Mouse (Mus musculus) cortical plate, adult 2 months (tissue): ENCODE results near the gene Rhebl1.

Experiments used
- CTCF ChIP-seq: fragments of 200-500 bp; IDR thresholded peaks from 2 replicates; pipeline ENCODE4 v1.5.1; 2011; ENCODE audit warnings: mild to moderate bottlenecking, control low read depth, low read length; ENCODE audit not compliant: insufficient read depth; ENCODE audit errors: extremely low read depth
- POLR2A ChIP-seq: fragments of 200-500 bp; IDR thresholded peaks from 2 replicates; pipeline ENCODE4 v1.6.1; 2011; ENCODE audit warnings: mild to moderate bottlenecking, low read length, control low read depth; ENCODE audit not compliant: insufficient read depth; ENCODE audit errors: extremely low read depth

DNA sequence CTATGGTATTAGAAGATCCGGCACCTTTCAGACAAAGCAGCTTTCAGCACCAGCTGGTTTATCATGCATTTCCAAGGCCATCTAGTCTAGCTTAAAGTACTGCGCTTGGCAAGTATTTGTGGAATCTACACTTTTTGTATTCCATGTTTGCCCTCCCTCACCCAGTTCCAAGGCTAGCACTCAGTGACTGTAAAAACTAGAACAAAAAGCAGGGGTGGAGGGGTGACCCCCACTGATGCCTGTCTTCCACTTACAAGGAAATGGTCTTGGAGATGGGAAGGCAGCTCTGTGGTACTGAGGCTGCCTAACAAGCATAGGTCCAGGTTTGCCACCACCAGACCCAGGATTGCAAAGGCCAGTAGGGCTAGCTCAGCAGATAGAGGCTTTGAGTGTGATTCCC is 8.3 kb upstream of the Rhebl1 start:
- TF ChIP-seq CTCF = no peak
- no peak for TF ChIP-seq POLR2A
